Mouse (Mus musculus) midbrain, embryonic 11.5 days (tissue): ENCODE data around the gene Fras1. TPM values are rescaled to one million over a fixed set of nuclear protein-coding genes. Genes with fewer than 3 reads are reported as not detected.

Experiments used
- ATAC-seq: fragments of 200-750 bp; cut with Nextera tagmentation; 2 replicates; pipeline ENCODE4 v1.8.0; 2017; ENCODE audit warnings: moderate TSS enrichment, moderate library complexity; ENCODE audit not compliant: low FRiP score
- DNase-seq: peaks from one replicate; pipeline ENCODE4 v3.0.0; 2015; ENCODE audit warnings: low spot score; ENCODE audit errors: missing footprints
- H3K27ac ChIP-seq: fragments of 300-500 bp; sonication (generic); 2 replicates; pipeline ENCODE4 v1.5.1; 2014; ENCODE audit warnings: low read depth, low read length
- H3K27me3 ChIP-seq: fragments of 300-500 bp; sonication (generic); 2 replicates; pipeline ENCODE4 v1.6.1; 2014; ENCODE audit warnings: mild to moderate bottlenecking, low read length, moderate library complexity, mixed read lengths; ENCODE audit not compliant: control insufficient read depth, insufficient read depth
- H3K36me3 ChIP-seq: fragments of 300-500 bp; sonication (generic); 2 replicates; pipeline ENCODE4 v1.6.1; 2014; ENCODE audit warnings: mild to moderate bottlenecking, low read length, moderate library complexity, mixed read lengths; ENCODE audit not compliant: control insufficient read depth, insufficient read depth
- H3K4me1 ChIP-seq: fragments of 300-500 bp; sonication (generic); 2 replicates; pipeline ENCODE4 v1.6.1; 2014; ENCODE audit warnings: low read length; ENCODE audit not compliant: control insufficient read depth, insufficient read depth
- H3K4me2 ChIP-seq: fragments of 300-500 bp; sonication (generic); 2 replicates; pipeline ENCODE4 v1.6.1; 2014; ENCODE audit warnings: mild to moderate bottlenecking, moderate library complexity
- H3K4me3 ChIP-seq: fragments of 300-500 bp; sonication (generic); 2 replicates; pipeline ENCODE4 v1.5.1; 2014; ENCODE audit warnings: low read depth, low read length
- H3K9ac ChIP-seq: fragments of 300-500 bp; sonication (generic); 2 replicates; pipeline ENCODE4 v1.6.1; 2014; ENCODE audit warnings: low read length
- H3K9me3 ChIP-seq: fragments of 300-500 bp; sonication (generic); 2 replicates; pipeline ENCODE4 v1.6.1; 2016; ENCODE audit warnings: low read length; ENCODE audit not compliant: control insufficient read depth
- WGBS: fragments of 180-500 bp; shearing (Covaris S2); extraction: QIAGEN DNeasy Blood & Tissue Kit; methylation state at CpG from one replicate; pipeline ENCODE4 v1.1.7; 2014; 5-methylcytosine and 5-hydroxymethylcytosine counted together
- polyA plus RNA-seq: library from polyadenylated mRNA; unstranded; fragments of >200 nt; fragmentation: Nextera tagmentation; extraction: Ambion mirVana; gene quantifications from 2 replicates; pipeline ENCODE4 v1.2.1, GENCODE M21; 2014

Gene Fras1
- polyA plus RNA-seq, 1 experiment from 2014 or later, result 6.2 TPM

- Histone ChIP-seq H3K4me2 (no peak overlapping the region), H3K27me3 (no peaks in the 10 kb centered on the region), H3K4me1 (no peaks in the 10 kb centered on the region), H3K36me3 (no peaks in the 10 kb centered on the region), H3K27ac (no peak overlapping the region), H3K9me3 (no peaks in the 10 kb centered on the region), H3K9ac (no peak overlapping the region), H3K4me3 (no peak overlapping the region)
- DNase-seq, result no peak
- WGBS, result 90% methylated on average over 5 of the region's 5 CpGs
- ATAC-seq, result no peak
Measured at GRCm38 (mm10) chr5:96522909-96523409, 149.2 kb downstream of the Fras1 start.

GRCm38 (mm10) chr5:96528296-96528695, 154.5 kb downstream of the Fras1 start:
- no peak overlapping the region for H3K27ac ChIP-seq
- H3K4me1 ChIP-seq, result no peaks in the 10 kb centered on the region
- no peaks in the 10 kb centered on the region for H3K27me3 ChIP-seq
- no peak overlapping the region for H3K4me3 ChIP-seq
- ATAC-seq (no peak), DNase-seq (no peak)
- no peaks in the 10 kb centered on the region for H3K36me3 ChIP-seq
- no peak overlapping the region for H3K9ac ChIP-seq
- 66% methylated on average over 7 of the region's 7 CpGs for WGBS
- no peaks in the 10 kb centered on the region for H3K9me3 ChIP-seq
- no peak overlapping the region for H3K4me2 ChIP-seq

- ATAC-seq, result no peak
- H3K4me1 ChIP-seq, result no peaks in the 10 kb centered on the region
- H3K27me3 ChIP-seq, result no peaks in the 10 kb centered on the region
- DNase-seq, result no peak
- H3K4me2 ChIP-seq, result no peak overlapping the region
- no peak overlapping the region for H3K9ac ChIP-seq
- no peaks in the 10 kb centered on the region for H3K36me3 ChIP-seq
- H3K4me3 ChIP-seq, result no peak overlapping the region
- WGBS, result 87% methylated on average over 3 of the region's 3 CpGs
- no peak overlapping the region for H3K27ac ChIP-seq
- H3K9me3 ChIP-seq, result no peaks in the 10 kb centered on the region
Measured at GRCm38 (mm10) chr5:96530516-96530915, 156.8 kb downstream of the Fras1 start.

- Histone ChIP-seq H3K4me1 (no peaks in the 10 kb centered on the region), H3K27me3 (no peaks in the 10 kb centered on the region), H3K9ac (no peak overlapping the region), H3K4me3 (no peak overlapping the region), H3K36me3 (no peaks in the 10 kb centered on the region), H3K9me3 (no peaks in the 10 kb centered on the region), H3K4me2 (no peak overlapping the region), H3K27ac (no peak overlapping the region)
- DNase-seq (no peak), ATAC-seq (no peak)
Measured at GRCm38 (mm10) chr5:96531962-96532361, 158.2 kb downstream of the Fras1 start.

GRCm38 (mm10) chr5:96536527-96536926, 162.8 kb downstream of the Fras1 start:
- DNase-seq (no peak), ATAC-seq (no peak)
- Histone ChIP-seq H3K4me2 (no peak overlapping the region), H3K27ac (no peak overlapping the region), H3K4me3 (no peak overlapping the region), H3K36me3 (no peaks in the 10 kb centered on the region), H3K27me3 (no peaks in the 10 kb centered on the region), H3K9me3 (no peaks in the 10 kb centered on the region), H3K9ac (no peak overlapping the region), H3K4me1 (no peaks in the 10 kb centered on the region)
- 79% methylated on average over 3 of the region's 3 CpGs for WGBS

GRCm38 (mm10) chr5:96536937-96537336, 163.2 kb downstream of the Fras1 start:
- WGBS, result 91% methylated on average over 7 of the region's 7 CpGs

GRCm38 (mm10) chr5:96544112-96544511, 170.4 kb downstream of the Fras1 start:
- H3K27me3 ChIP-seq, result no peaks in the 10 kb centered on the region
- no peak overlapping the region for H3K4me2 ChIP-seq
- WGBS, result 92% methylated on average over 4 of the region's 4 CpGs
- H3K4me3 ChIP-seq, result no peak overlapping the region
- H3K9ac ChIP-seq, result no peak overlapping the region
- no peak overlapping the region for H3K27ac ChIP-seq
- no peak for DNase-seq
- no peaks in the 10 kb centered on the region for H3K36me3 ChIP-seq
- ATAC-seq, result no peak
- H3K4me1 ChIP-seq, result no peaks in the 10 kb centered on the region
- no peaks in the 10 kb centered on the region for H3K9me3 ChIP-seq

More at GRCm38 (mm10) chr5:96536937-96537336, 163.2 kb downstream of the Fras1 start:
- H3K4me3 ChIP-seq, result no peak overlapping the region
- no peaks in the 10 kb centered on the region for H3K9me3 ChIP-seq
- no peak overlapping the region for H3K9ac ChIP-seq
- no peaks in the 10 kb centered on the region for H3K36me3 ChIP-seq
- ATAC-seq (no peak), DNase-seq (peak; percentile 2)
- no peak overlapping the region for H3K4me2 ChIP-seq
- H3K27me3 ChIP-seq, result no peaks in the 10 kb centered on the region
- no peak overlapping the region for H3K27ac ChIP-seq
- H3K4me1 ChIP-seq, result no peaks in the 10 kb centered on the region

GRCm38 (mm10) chr5:96545994-96546393, 172.2 kb downstream of the Fras1 start:
- H3K27ac ChIP-seq, result no peak overlapping the region
- WGBS, result 93% methylated on average over 5 of the region's 5 CpGs
- no peaks in the 10 kb centered on the region for H3K9me3 ChIP-seq
- H3K36me3 ChIP-seq, result no peaks in the 10 kb centered on the region
- no peak overlapping the region for H3K4me2 ChIP-seq
- ATAC-seq (no peak), DNase-seq (peak; percentile 10)
- no peak overlapping the region for H3K4me3 ChIP-seq
- H3K9ac ChIP-seq, result no peak overlapping the region
- no peaks in the 10 kb centered on the region for H3K27me3 ChIP-seq
- no peaks in the 10 kb centered on the region for H3K4me1 ChIP-seq

- no peaks in the 10 kb centered on the region for H3K9me3 ChIP-seq
- no peak overlapping the region for H3K4me2 ChIP-seq
- ATAC-seq (no peak), DNase-seq (no peak)
- H3K4me3 ChIP-seq, result no peak overlapping the region
- 87% methylated on average over 12 of the region's 12 CpGs for WGBS
- H3K27me3 ChIP-seq, result no peaks in the 10 kb centered on the region
- no peak overlapping the region for H3K27ac ChIP-seq
- no peaks in the 10 kb centered on the region; the same call in 1 of the 2 replicates for H3K4me1 ChIP-seq
- H3K36me3 ChIP-seq, result no peaks in the 10 kb centered on the region
- no peak overlapping the region for H3K9ac ChIP-seq
Measured at GRCm38 (mm10) chr5:96554940-96555679, 181.4 kb downstream of the Fras1 start.
